Mouse (Mus musculus) gastrocnemius, postnatal 10 days (tissue): ENCODE data around the gene Hsd17b6. TPM values are rescaled to one million over a fixed set of nuclear protein-coding genes. Genes with fewer than 3 reads are reported as not detected.

ENCODE experiments used
- DNase-seq: peaks from one replicate; pipeline ENCODE4 v3.0.0; 2021; ENCODE audit warnings: mixed read lengths
- total RNA-seq, 2 experiments: library from RNA; stranded (reverse); gene quantifications; 2 replicates each; pipeline ENCODE4 v1.2.3; 2021

Hsd17b6 gene
- total RNA-seq, 2 experiments from 2014 or later = not detected

GRCm38 (mm10) chr10:128005479-128005878 is 1.9 kb downstream of the Hsd17b6 start:
- no peak for DNase-seq

- no peak for DNase-seq
Observed at GRCm38 (mm10) chr10:128004918-128005317, 2.5 kb downstream of the Hsd17b6 start.

- DNase-seq = no peak
Observed at GRCm38 (mm10) chr10:128003281-128003801, 4.1 kb downstream of the Hsd17b6 start.

GRCm38 (mm10) chr10:127998260-127998659 is 9.2 kb downstream of the Hsd17b6 start:
- no peak for DNase-seq

- no peak for DNase-seq
Observed at GRCm38 (mm10) chr10:127996690-127997089, 10.7 kb downstream of the Hsd17b6 start.

- no peak for DNase-seq
Observed at GRCm38 (mm10) chr10:127985601-127986000, 21.8 kb downstream of the Hsd17b6 start.

GRCm38 (mm10) chr10:127984650-127985049 is 22.8 kb downstream of the Hsd17b6 start:
- no peak for DNase-seq

GRCm38 (mm10) chr10:127975503-127975902 is 31.9 kb downstream of the Hsd17b6 start:
- DNase-seq = no peak

- DNase-seq = no peak
Observed at GRCm38 (mm10) chr10:127974062-127974461, 33.3 kb downstream of the Hsd17b6 start.

GRCm38 (mm10) chr10:127971135-127971534 is 36.3 kb downstream of the Hsd17b6 start:
- DNase-seq = no peak

GRCm38 (mm10) chr10:127970359-127970831 is 37.0 kb downstream of the Hsd17b6 start:
- no peak for DNase-seq

GRCm38 (mm10) chr10:127969820-127970219 is 37.6 kb downstream of the Hsd17b6 start:
- no peak for DNase-seq

- no peak for DNase-seq
Observed at GRCm38 (mm10) chr10:127966506-127966905, 40.9 kb downstream of the Hsd17b6 start.

GRCm38 (mm10) chr10:127964004-127964403 is 43.4 kb downstream of the Hsd17b6 start:
- no peak for DNase-seq

- DNase-seq = no peak
Observed at GRCm38 (mm10) chr10:127962451-127962850, 45.0 kb downstream of the Hsd17b6 start.

- DNase-seq = no peak
Observed at GRCm38 (mm10) chr10:127959161-127959679, 48.2 kb downstream of the Hsd17b6 start.

- peak; percentile 84 for DNase-seq
Observed at GRCm38 (mm10) chr10:127956168-127956816, 51.1 kb downstream of the Hsd17b6 start.

GRCm38 (mm10) chr10:127955034-127955433 is 52.4 kb downstream of the Hsd17b6 start:
- DNase-seq = no peak

GRCm38 (mm10) chr10:127951821-127952220 is 55.6 kb downstream of the Hsd17b6 start:
- DNase-seq = no peak

- no peak for DNase-seq
Observed at GRCm38 (mm10) chr10:127951390-127951789, 56.0 kb downstream of the Hsd17b6 start.

- DNase-seq = no peak
Observed at GRCm38 (mm10) chr10:127949596-127950130, 57.7 kb downstream of the Hsd17b6 start.

GRCm38 (mm10) chr10:127945432-127946064 is 61.9 kb downstream of the Hsd17b6 start:
- peak; percentile 16 for DNase-seq
